Mouse (Mus musculus): ENCODE measurements around the gene Nphp3. TPM values are rescaled to one million over a fixed set of nuclear protein-coding genes. Genes with fewer than 3 reads are reported as not detected.

Gene Nphp3
- 2.4 and 2.8 TPM in 2 replicates for polyA plus RNA-seq (2015; fragmentation: Nextera tagmentation; extraction: Ambion mirVana)

GRCm38 (mm10) chr9:104001921-104002859 is at the start of gene Nphp3:
TSS of gene Nphp3 (plus strand) at chr9:104002544.
- peak; percentile 98 for ATAC-seq (replicated peaks)
- Histone ChIP-seq H3K4me3 (peak within 1 kb of the TSS; percentile 71), H3K4me2 (replicated peaks) (peak within 1 kb of the TSS; percentile 59), H3K4me1 (peaks cover 17% of the 10 kb centered on the region), H3K27ac (replicated peaks) (peak within 1 kb of the TSS; percentile 79), H3K27me3 (no peaks in the 10 kb centered on the region; the same call in 1 of the 2 replicates), H3K9me3 (no peaks in the 10 kb centered on the region), H3K9ac (replicated peaks) (peak within 1 kb of the TSS; percentile 63), H3K36me3 (no peaks in the 10 kb centered on the region)
- WGBS: under 1% methylated on average over 55 of the region's 55 CpGs

GRCm38 (mm10) chr9:103958722-103959121 is 43.6 kb upstream of the Nphp3 start:
- Histone ChIP-seq H3K4me1 (no peaks in the 10 kb centered on the region), H3K27me3 (no peaks in the 10 kb centered on the region), H3K27ac (replicated peaks) (no peak overlapping the region), H3K4me2 (replicated peaks) (no peak overlapping the region), H3K36me3 (no peaks in the 10 kb centered on the region), H3K9ac (replicated peaks) (no peak overlapping the region), H3K9me3 (no peaks in the 10 kb centered on the region), H3K4me3 (no peak overlapping the region)
- WGBS: 82% methylated on average over 6 of the region's 6 CpGs
- no peak for ATAC-seq (replicated peaks)

- Histone ChIP-seq H3K4me3 (no peak overlapping the region), H3K4me1 (no peaks in the 10 kb centered on the region), H3K27ac (replicated peaks) (no peak overlapping the region), H3K9ac (replicated peaks) (no peak overlapping the region), H3K9me3 (no peaks in the 10 kb centered on the region), H3K36me3 (no peaks in the 10 kb centered on the region), H3K27me3 (no peaks in the 10 kb centered on the region), H3K4me2 (replicated peaks) (no peak overlapping the region)
- no peak for ATAC-seq (replicated peaks)
- 81% methylated on average over 10 of the region's 10 CpGs for WGBS
Measured at GRCm38 (mm10) chr9:103959989-103960388, 42.4 kb upstream of the Nphp3 start.

GRCm38 (mm10) chr9:103996496-103996895 is 5.8 kb upstream of the Nphp3 start:
- H3K4me2 ChIP-seq (replicated peaks): no peak overlapping the region
- H3K27ac ChIP-seq (replicated peaks): no peak overlapping the region
- H3K36me3 ChIP-seq: no peaks in the 10 kb centered on the region
- WGBS: 4% methylated on average over 2 of the region's 2 CpGs
- H3K27me3 ChIP-seq: no peaks in the 10 kb centered on the region; the same call in 1 of the 2 replicates
- no peak overlapping the region for H3K9ac ChIP-seq (replicated peaks)
- no peak overlapping the region for H3K4me3 ChIP-seq
- no peaks in the 10 kb centered on the region for H3K9me3 ChIP-seq
- no peaks in the 10 kb centered on the region for H3K4me1 ChIP-seq
- ATAC-seq (replicated peaks): 0 out of 2 replicates have a peak, but pooled peaks have one; percentile 23

GRCm38 (mm10) chr9:104000601-104001000 is 1.7 kb upstream of the Nphp3 start:
- 65% methylated on average over 3 of the region's 3 CpGs for WGBS
- H3K4me3 ChIP-seq: no peak overlapping the region
- no peak overlapping the region for H3K9ac ChIP-seq (replicated peaks)
- H3K27me3 ChIP-seq: no peaks in the 10 kb centered on the region; the same call in 1 of the 2 replicates
- H3K4me2 ChIP-seq (replicated peaks): no peak overlapping the region
- no peak for ATAC-seq (replicated peaks)
- no peaks in the 10 kb centered on the region for H3K36me3 ChIP-seq
- no peak overlapping the region for H3K27ac ChIP-seq (replicated peaks)
- no peaks in the 10 kb centered on the region for H3K9me3 ChIP-seq
- H3K4me1 ChIP-seq: peaks cover 17% of the 10 kb centered on the region

GRCm38 (mm10) chr9:104002913-104003330 is 578 bp downstream of the Nphp3 start:
- peak overlapping the region; percentile 79 for H3K27ac ChIP-seq (replicated peaks)
- WGBS: under 1% methylated on average over 37 of the region's 37 CpGs
- H3K4me1 ChIP-seq: peaks cover 17% of the 10 kb centered on the region
- peak; percentile 69 for ATAC-seq (replicated peaks)
- no peaks in the 10 kb centered on the region for H3K36me3 ChIP-seq
- peak overlapping the region; percentile 59 for H3K4me2 ChIP-seq (replicated peaks)
- H3K9me3 ChIP-seq: no peaks in the 10 kb centered on the region
- H3K4me3 ChIP-seq: peak overlapping the region; percentile 71
- no peaks in the 10 kb centered on the region; the same call in 1 of the 2 replicates for H3K27me3 ChIP-seq
- peak overlapping the region; percentile 63 for H3K9ac ChIP-seq (replicated peaks)

- Histone ChIP-seq H3K4me3 (no peak overlapping the region), H3K4me2 (replicated peaks) (no peak overlapping the region), H3K36me3 (no peaks in the 10 kb centered on the region), H3K4me1 (no peaks in the 10 kb centered on the region), H3K27ac (replicated peaks) (no peak overlapping the region), H3K9ac (replicated peaks) (no peak overlapping the region), H3K27me3 (no peaks in the 10 kb centered on the region), H3K9me3 (no peaks in the 10 kb centered on the region)
- WGBS: 42% methylated on average over 1 of the region's 1 CpGs
- ATAC-seq (replicated peaks): no peak
Measured at GRCm38 (mm10) chr9:104014526-104014925, 12.2 kb downstream of the Nphp3 start.

GRCm38 (mm10) chr9:104021026-104021425 is 18.7 kb downstream of the Nphp3 start:
- Histone ChIP-seq H3K4me1 (no peaks in the 10 kb centered on the region), H3K4me3 (no peak overlapping the region), H3K27me3 (no peaks in the 10 kb centered on the region), H3K4me2 (replicated peaks) (no peak overlapping the region), H3K9ac (replicated peaks) (no peak overlapping the region), H3K9me3 (no peaks in the 10 kb centered on the region), H3K27ac (replicated peaks) (no peak overlapping the region), H3K36me3 (0 out of 2 replicates have a peak, but pooled peaks cover 4% of the 10 kb centered on the region)
- 92% methylated on average over 10 of the region's 10 CpGs for WGBS
- ATAC-seq (replicated peaks): no peak

- WGBS: 97% methylated on average over 8 of the region's 8 CpGs
- no peak overlapping the region for H3K27ac ChIP-seq (replicated peaks)
- no peaks in the 10 kb centered on the region for H3K9me3 ChIP-seq
- H3K27me3 ChIP-seq: no peaks in the 10 kb centered on the region
- H3K9ac ChIP-seq (replicated peaks): no peak overlapping the region
- ATAC-seq (replicated peaks): no peak
- H3K4me2 ChIP-seq (replicated peaks): no peak overlapping the region
- no peak overlapping the region for H3K4me3 ChIP-seq
- H3K36me3 ChIP-seq: peaks cover 19% of the 10 kb centered on the region
- H3K4me1 ChIP-seq: no peaks in the 10 kb centered on the region
Measured at GRCm38 (mm10) chr9:104027186-104027585, 24.8 kb downstream of the Nphp3 start.

- H3K9me3 ChIP-seq: no peaks in the 10 kb centered on the region
- no peak overlapping the region for H3K4me3 ChIP-seq
- H3K27me3 ChIP-seq: no peaks in the 10 kb centered on the region
- H3K9ac ChIP-seq (replicated peaks): no peak overlapping the region
- WGBS: 90% methylated on average over 11 of the region's 11 CpGs
- no peak for ATAC-seq (replicated peaks)
- H3K27ac ChIP-seq (replicated peaks): no peak overlapping the region
- H3K36me3 ChIP-seq: peaks cover 17% of the 10 kb centered on the region
- H3K4me1 ChIP-seq: no peaks in the 10 kb centered on the region
- H3K4me2 ChIP-seq (replicated peaks): no peak overlapping the region
Measured at GRCm38 (mm10) chr9:104029861-104030260, 27.5 kb downstream of the Nphp3 start.

- Histone ChIP-seq H3K27me3 (no peaks in the 10 kb centered on the region), H3K9ac (replicated peaks) (no peak overlapping the region), H3K4me3 (no peak overlapping the region), H3K27ac (replicated peaks) (no peak overlapping the region), H3K9me3 (no peaks in the 10 kb centered on the region), H3K36me3 (no peaks in the 10 kb centered on the region), H3K4me2 (replicated peaks) (no peak overlapping the region), H3K4me1 (no peaks in the 10 kb centered on the region)
- ATAC-seq (replicated peaks): no peak
- 85% methylated on average over 8 of the region's 8 CpGs for WGBS
Measured at GRCm38 (mm10) chr9:104034231-104034630, 31.9 kb downstream of the Nphp3 start.

GRCm38 (mm10) chr9:104034718-104035117 is 32.4 kb downstream of the Nphp3 start:
- 77% methylated on average over 6 of the region's 6 CpGs for WGBS

More at GRCm38 (mm10) chr9:104034718-104035117, 32.4 kb downstream of the Nphp3 start:
- H3K27ac ChIP-seq (replicated peaks): no peak overlapping the region
- H3K4me1 ChIP-seq: no peaks in the 10 kb centered on the region
- no peak for ATAC-seq (replicated peaks)
- H3K27me3 ChIP-seq: no peaks in the 10 kb centered on the region
- H3K9me3 ChIP-seq: no peaks in the 10 kb centered on the region
- no peak overlapping the region for H3K4me2 ChIP-seq (replicated peaks)
- H3K36me3 ChIP-seq: no peaks in the 10 kb centered on the region
- no peak overlapping the region for H3K4me3 ChIP-seq
- H3K9ac ChIP-seq (replicated peaks): no peak overlapping the region
